Mouse (Mus musculus) CH12.LX (cell line): ENCODE results near the gene Gm49396. TPM values are rescaled to one million over a fixed set of nuclear protein-coding genes. Genes with fewer than 3 reads are reported as not detected.

ENCODE experiments used
- DNase-seq: peaks from one replicate; pipeline ENCODE4 v3.0.0-alpha.2; 2013; ENCODE audit errors: extremely low read depth
- H3K27ac ChIP-seq: 2 replicates; pipeline ENCODE4 v1.5.1; 2012; ENCODE audit warnings: low read depth, mild to moderate bottlenecking, control low read depth, moderate library complexity; ENCODE audit not compliant: insufficient read depth
- H3K27me3 ChIP-seq: replicated peaks from 2 replicates; pipeline ENCODE3; 2012; ENCODE audit warnings: inconsistent platforms
- H3K36me3 ChIP-seq, 2 experiments: replicated peaks in 1 of 2; 2 replicates each; pipeline versions ENCODE3 to v1.6.1; 2012; ENCODE audit warnings: inconsistent platforms in 1 of 2, low read length in 1 of 2, mild to moderate bottlenecking in 1 of 2, mixed read lengths in 1 of 2, moderate library complexity in 1 of 2; ENCODE audit not compliant: control insufficient read depth in 1 of 2, insufficient read depth in 1 of 2
- H3K4me1 ChIP-seq, 2 experiments: 2 replicates each; pipeline ENCODE4 v1.6.1; 2012; ENCODE audit warnings: inconsistent platforms in 1 of 2, moderate library complexity in 1 of 2; ENCODE audit not compliant: insufficient read depth in 2 of 2, control insufficient read depth in 1 of 2
- H3K4me2 ChIP-seq: 2 replicates; pipeline ENCODE4 v1.6.1; 2012; ENCODE audit warnings: low read depth, mild to moderate bottlenecking, control low read depth; ENCODE audit not compliant: poor library complexity, insufficient read depth, severe bottlenecking
- H3K4me3 ChIP-seq, 3 experiments: fragments of 150-350 bp in 1 of 3; sonication (generic) in 1 of 3; replicated peaks in 1 of 3; 2 replicates each; pipeline versions ENCODE3 to v1.5.1; 2011 to 2012; ENCODE audit warnings: low read depth in 2 of 3, low read length in 2 of 3, mild to moderate bottlenecking in 2 of 3, moderate library complexity in 2 of 3, control low read depth in 1 of 3, improper control_type of control experiment in 1 of 3, inconsistent platforms in 1 of 3, mixed read lengths in 1 of 3; ENCODE audit not compliant: poor library complexity in 1 of 3
- H3K79me2 ChIP-seq: replicated peaks from 2 replicates; pipeline ENCODE4 v1.6.1; 2012; ENCODE audit warnings: mild to moderate bottlenecking, moderate library complexity; ENCODE audit not compliant: control insufficient read depth, poor library complexity, insufficient read depth, severe bottlenecking; ENCODE audit errors: extremely low read depth
- H3K9ac ChIP-seq: 2 replicates; pipeline ENCODE4 v1.6.1; 2012; ENCODE audit warnings: low read depth, mild to moderate bottlenecking, control low read depth, moderate library complexity; ENCODE audit not compliant: insufficient read depth
- H3K9me3 ChIP-seq: replicated peaks from 2 replicates; pipeline ENCODE3; 2012; ENCODE audit warnings: low read length, inconsistent platforms, mixed read lengths
- CHD2 ChIP-seq: IDR thresholded peaks from 2 replicates; pipeline ENCODE4 v1.6.1; 2011; ENCODE audit warnings: low read length, improper control_type of control experiment
- ELF1 ChIP-seq: IDR thresholded peaks from 2 replicates; pipeline ENCODE4 v1.6.1; 2014; ENCODE audit warnings: low read depth, mild to moderate bottlenecking, inconsistent platforms, low read length, improper control_type of control experiment
- GABPA ChIP-seq: IDR thresholded peaks from 2 replicates; pipeline ENCODE4 v1.6.1; 2012; ENCODE audit warnings: low read depth, low read length, improper control_type of control experiment, inconsistent platforms; ENCODE audit not compliant: insufficient replicate concordance
- HCFC1 ChIP-seq: IDR thresholded peaks from 2 replicates; pipeline ENCODE4 v1.6.1; 2012; ENCODE audit warnings: low read depth, mild to moderate bottlenecking, inconsistent platforms, low read length, improper control_type of control experiment
- JUN ChIP-seq: IDR thresholded peaks from 2 replicates; pipeline ENCODE4 v1.6.1; 2011; ENCODE audit warnings: low read depth, mild to moderate bottlenecking, low read length, improper control_type of control experiment, moderate library complexity; ENCODE audit not compliant: insufficient read depth
- JUND ChIP-seq: conservative IDR thresholded peaks from 2 replicates; pipeline ENCODE4 v1.6.1; 2011; ENCODE audit warnings: low read depth, low read length, improper control_type of control experiment
- MAFK ChIP-seq: IDR thresholded peaks from 2 replicates; pipeline ENCODE4 v1.6.1; 2011; ENCODE audit warnings: low read length, improper control_type of control experiment; ENCODE audit not compliant: insufficient replicate concordance
- MAZ ChIP-seq: IDR thresholded peaks from 2 replicates; pipeline ENCODE4 v1.6.1; 2012; ENCODE audit warnings: low read depth, mild to moderate bottlenecking, inconsistent platforms, low read length, improper control_type of control experiment, moderate library complexity
- MEF2A ChIP-seq: IDR thresholded peaks from 2 replicates; pipeline ENCODE4 v1.6.1; 2014; ENCODE audit warnings: low read depth, mild to moderate bottlenecking, inconsistent platforms, low read length, improper control_type of control experiment, borderline replicate concordance
- NRF1 ChIP-seq: IDR thresholded peaks from 2 replicates; pipeline ENCODE4 v1.6.1; 2014; ENCODE audit warnings: low read depth, mild to moderate bottlenecking, inconsistent platforms, low read length, improper control_type of control experiment, moderate library complexity
- PAX5 ChIP-seq: IDR thresholded peaks from 2 replicates; pipeline ENCODE4 v1.6.1; 2012; ENCODE audit warnings: low read length, inconsistent platforms, mixed read lengths
- POLR2A ChIP-seq: IDR thresholded peaks from 2 replicates; pipeline ENCODE4 v1.6.1; 2011; ENCODE audit warnings: low read depth, mild to moderate bottlenecking, improper control_type of control experiment, low read length
- RCOR1 ChIP-seq: conservative IDR thresholded peaks from 2 replicates; pipeline ENCODE4 v1.6.1; 2012; ENCODE audit warnings: low read depth, mild to moderate bottlenecking, inconsistent platforms, low read length, improper control_type of control experiment
- SIN3A ChIP-seq: IDR thresholded peaks from 2 replicates; pipeline ENCODE4 v1.6.1; 2012; ENCODE audit warnings: low read length, improper control_type of control experiment, inconsistent platforms
- SMC3 ChIP-seq: IDR thresholded peaks from 2 replicates; pipeline ENCODE4 v1.6.1; 2011; ENCODE audit warnings: low read depth, low read length, improper control_type of control experiment
- TCF12 ChIP-seq: IDR thresholded peaks from 2 replicates; pipeline ENCODE4 v1.6.1; 2014; ENCODE audit warnings: low read depth, mild to moderate bottlenecking, inconsistent platforms, low read length, improper control_type of control experiment
- UBTF ChIP-seq: IDR thresholded peaks from 2 replicates; pipeline ENCODE4 v1.6.1; 2012; ENCODE audit warnings: low read depth, mild to moderate bottlenecking, inconsistent platforms, low read length, improper control_type of control experiment, moderate library complexity
- USF2 ChIP-seq: conservative IDR thresholded peaks from 2 replicates; pipeline ENCODE4 v1.6.1; 2011; ENCODE audit warnings: low read depth, low read length, improper control_type of control experiment
- ZC3H11A ChIP-seq: IDR thresholded peaks from 2 replicates; pipeline ENCODE4 v1.6.1; 2012; ENCODE audit warnings: low read depth, mild to moderate bottlenecking, inconsistent platforms, low read length, improper control_type of control experiment
- ZKSCAN1 ChIP-seq: IDR thresholded peaks from 2 replicates; pipeline ENCODE4 v1.6.1; 2012; ENCODE audit warnings: low read depth, inconsistent platforms, low read length, improper control_type of control experiment, borderline replicate concordance
- ZMIZ1 ChIP-seq: IDR thresholded peaks from 2 replicates; pipeline ENCODE4 v1.6.1; 2012; ENCODE audit warnings: low read depth, mild to moderate bottlenecking, inconsistent platforms, low read length, improper control_type of control experiment
- dilution Hi-C: fragments of 300-500 bp; cut with MboI; formaldehyde crosslinking; loops from 2 replicates; pipeline ENCODE4 v1.14.3; 2020; ENCODE audit warnings: low sequenced_read_pairs; ENCODE audit not compliant: extremely low pct_unique_long_range_greater_than_20kb, extremely low pct_ligation_motif_present
- in situ Hi-C: fragments of 300-500 bp; cut with MboI; formaldehyde crosslinking; loops from 3 replicates; pipeline ENCODE4 v1.14.3; 2019; ENCODE audit warnings: low sequenced_read_pairs, low pct_ligation_motif_present, low pct_unique_long_range_greater_than_20kb, mixed read lengths
- polyA plus RNA-seq: library from polyadenylated mRNA; unstranded; fragments of >175 nt; gene quantifications from 2 replicates; pipeline ENCODE4 v1.2.1, GENCODE M21; 2012; ENCODE audit warnings: low read depth; ENCODE audit not compliant: insufficient read length
- total RNA-seq, 2 experiments: library from RNA; depleted of rRNA; stranded (reverse); fragments of 300-350 nt in 1 of 2; fragments of >200 nt in 1 of 2; gene quantifications; 2 replicates each; pipeline ENCODE4 v1.2.3; 2012 to 2014

Gene Gm49396
- total and polyA plus RNA-seq, 3 experiments = 1.9 to 3.3 (median 2.7) TPM

GRCm38 (mm10) chr7:30557901-30558514 is 5.1 kb upstream of the Gm49396 start:
- Histone ChIP-seq H3K9ac (peak overlapping the region; percentile 98), H3K4me1 (peaks cover 5 to 39% of the 10 kb centered on the region in 2 experiments; a peak in 3 of 4 replicates)
- no peak for TF ChIP-seq ZC3H11A
- TF ChIP-seq RCOR1 = no peak
- TF ChIP-seq USF2 = no peak
- TF ChIP-seq JUN = no peak

GRCm38 (mm10) chr7:30558656-30559442 is 4.3 kb upstream of the Gm49396 start:
- H3K4me1 ChIP-seq = peaks cover 4 to 33% of the 10 kb centered on the region in 2 experiments; a peak in 3 of 4 replicates
- peak overlapping the region; percentile 70 to 99 (median 99) for H3K4me3 ChIP-seq
- no peaks in the 10 kb centered on the region for H3K27me3 ChIP-seq
- dilution Hi-C loops = no loop called here
- H3K36me3 ChIP-seq = peaks cover 32 to 47% of the 10 kb centered on the region in 2 experiments
- in situ Hi-C loops = loop anchor here (5.0 kb wide), 1 partner anchor 48 kb away; no protein-coding TSS in a partner anchor
- H3K9ac ChIP-seq = peak overlapping the region; percentile 98
- DNase-seq = no peak
- peak overlapping the region; percentile 63 for H3K27ac ChIP-seq
- H3K9me3 ChIP-seq = no peaks in the 10 kb centered on the region
- peak overlapping the region; percentile 85 for H3K4me2 ChIP-seq
- TF ChIP-seq JUN = no peak
- TF ChIP-seq POLR2A = no peak
- no peak for TF ChIP-seq ELF1
- no peak for TF ChIP-seq ZC3H11A
- no peak for TF ChIP-seq MAZ
- TF ChIP-seq SMC3 = no peak
- no peak for TF ChIP-seq JUND
- H3K79me2 ChIP-seq = peaks cover 25% of the 10 kb centered on the region

More at GRCm38 (mm10) chr7:30557901-30558514, 5.1 kb upstream of the Gm49396 start:
- Histone ChIP-seq H3K27ac (no peak overlapping the region), H3K9me3 (no peaks in the 10 kb centered on the region), H3K27me3 (no peaks in the 10 kb centered on the region), H3K36me3 (peaks cover 32 to 48% of the 10 kb centered on the region in 2 experiments), H3K4me2 (peak overlapping the region; percentile 85), H3K79me2 (peaks cover 25% of the 10 kb centered on the region), H3K4me3 (no peak overlapping the region)
- no peak for DNase-seq
- in situ Hi-C loops (loop anchor here (5.0 kb wide), 1 partner anchor 49 kb away; no protein-coding TSS in a partner anchor), dilution Hi-C loops (no loop called here)

GRCm38 (mm10) chr7:30559443-30559954 is 3.6 kb upstream of the Gm49396 start, which contains the start of gene Lin37:
Lin37 (minus strand) TSS chr7:30559838.
- Histone ChIP-seq H3K9ac (peak within 1 kb of the TSS; percentile 98), H3K4me1 (peaks cover 9 to 37% of the 10 kb centered on the region in 2 experiments; a peak in 3 of 4 replicates), H3K36me3 (peaks cover 27 to 47% of the 10 kb centered on the region in 2 experiments), H3K4me3 (peak within 1 kb of the TSS; percentile 70 to 99 (median 99)), H3K79me2 (peaks cover 25% of the 10 kb centered on the region), H3K27ac (peak within 1 kb of the TSS; percentile 63), H3K27me3 (no peaks in the 10 kb centered on the region), H3K9me3 (no peaks in the 10 kb centered on the region), H3K4me2 (peak within 1 kb of the TSS; percentile 85)
- dilution Hi-C loops (no loop called here), in situ Hi-C loops (loop anchor here (5.0 kb wide), 1 partner anchor 48 kb away; no protein-coding TSS in a partner anchor)
- peak; percentile 98 for DNase-seq
- TF ChIP-seq ZKSCAN1 (no peak), HCFC1 (peak; percentile 94), MAFK (no peak), MEF2A (peak; percentile 64), UBTF (no peak), PAX5 (no peak), JUN (no peak), GABPA (no peak), USF2 (no peak), SIN3A (peak; percentile 95), ZMIZ1 (peak; percentile 71; the same call in 1 of the 2 replicates), TCF12 (peak; percentile 63; the same call in 1 of the 2 replicates), CHD2 (peak; percentile 89), NRF1 (peak; percentile 88)
